Mouse (Mus musculus) thymus, adult 2 months (tissue): ENCODE data around the gene Smpd1.

Experiments used
- CTCF ChIP-seq: fragments of 200-500 bp; IDR thresholded peaks from 2 replicates; pipeline ENCODE4 v1.5.1; 2012; ENCODE audit warnings: mild to moderate bottlenecking, control low read depth, low read length, moderate library complexity, borderline replicate concordance; ENCODE audit not compliant: control insufficient read depth, poor library complexity, insufficient read depth; ENCODE audit errors: extremely low read depth
- POLR2A ChIP-seq: fragments of 200-500 bp; IDR thresholded peaks from 2 replicates; pipeline ENCODE4 v1.6.1; 2012; ENCODE audit warnings: mild to moderate bottlenecking, low read length, control low read depth, moderate library complexity; ENCODE audit not compliant: control insufficient read depth, poor library complexity, insufficient read depth; ENCODE audit errors: extremely low read depth

- TF ChIP-seq CTCF (no peak), POLR2A (no peak)
Measured at GRCm38 (mm10) chr7:105519771-105520170, 34.4 kb upstream of the Smpd1 start.
